Mouse (Mus musculus): ENCODE data around the gene Olfr984.

The Olfr984 gene

GRCm38 (mm10) chr9:40114106-40114505 lies at the start of gene Olfr984:
Gene Olfr984 (minus strand): TSS chr9:40114206.
- DNase-seq = no peak

- no peak for DNase-seq
Measured at GRCm38 (mm10) chr9:40155118-40155644, 41.2 kb upstream of the Olfr984 start.

- DNase-seq = no peak
Measured at GRCm38 (mm10) chr9:40141544-40141943, 27.5 kb upstream of the Olfr984 start.

GRCm38 (mm10) chr9:40139484-40139883 lies 25.5 kb upstream of the Olfr984 start:
- DNase-seq = no peak

GRCm38 (mm10) chr9:40136987-40137688 lies 23.1 kb upstream of the Olfr984 start:
- no peak for DNase-seq

GRCm38 (mm10) chr9:40130556-40130955 lies 16.6 kb upstream of the Olfr984 start:
- no peak for DNase-seq

- DNase-seq = no peak
Measured at GRCm38 (mm10) chr9:40130084-40130483, 16.1 kb upstream of the Olfr984 start, which contains the start of gene Olfr985. Gene Olfr985 (minus strand): TSS chr9:40130184.

GRCm38 (mm10) chr9:40117287-40117659 lies 3.3 kb upstream of the Olfr984 start:
- no peak for DNase-seq

GRCm38 (mm10) chr9:40116645-40117286 lies 2.8 kb upstream of the Olfr984 start:
- DNase-seq = no peak

- no peak for DNase-seq
Measured at GRCm38 (mm10) chr9:40094769-40095168, 19.2 kb downstream of the Olfr984 start.

GRCm38 (mm10) chr9:40093495-40093894 lies 20.5 kb downstream of the Olfr984 start, which contains the start of gene Olfr983:
Gene Olfr983 (minus strand): TSS chr9:40093595.
- no peak for DNase-seq

GRCm38 (mm10) chr9:40073529-40073928 lies 40.5 kb downstream of the Olfr984 start, which contains the start of gene Olfr982:
Gene Olfr982 (plus strand): TSS chr9:40073829.
- no peak for DNase-seq

- DNase-seq = no peak
Measured at GRCm38 (mm10) chr9:40050138-40050537, 63.9 kb downstream of the Olfr984 start.

All from cerebellum, adult 9-10 months (tissue).